Mouse (Mus musculus) kidney, postnatal 0 days (tissue): ENCODE measurements around the gene Ptpn12. TPM values are rescaled to one million over a fixed set of nuclear protein-coding genes. Genes with fewer than 3 reads are reported as not detected.
A peak's percentile ranks its signal among the peaks of the same experiment; 100 is the strongest.

ENCODE experiments used
- ATAC-seq: fragments of 200-750 bp; cut with Nextera tagmentation; replicated peaks from 2 replicates; pipeline ENCODE4 v1.8.0; 2017; ENCODE audit warnings: low read depth, moderate number of reproducible peaks, moderate TSS enrichment, moderate library complexity; ENCODE audit not compliant: low FRiP score
- DNase-seq: peaks from one replicate; pipeline ENCODE4 v3.0.0-alpha.2; 2016; ENCODE audit warnings: low spot score
- H3K27ac ChIP-seq: fragments of 300-500 bp; sonication (generic); 2 replicates; pipeline ENCODE4 v1.5.1; 2014; ENCODE audit warnings: mild to moderate bottlenecking
- H3K27me3 ChIP-seq: fragments of 300-500 bp; sonication (generic); 2 replicates; pipeline ENCODE4 v1.6.1; 2014; ENCODE audit warnings: low read length, mixed read lengths; ENCODE audit not compliant: insufficient read depth
- H3K36me3 ChIP-seq: fragments of 300-500 bp; sonication (generic); 2 replicates; pipeline ENCODE4 v1.6.1; 2014; ENCODE audit warnings: low read length, mixed read lengths; ENCODE audit not compliant: insufficient read depth
- H3K4me1 ChIP-seq: fragments of 300-500 bp; sonication (generic); replicated peaks from 2 replicates; pipeline ENCODE4 v1.6.1; 2014; ENCODE audit warnings: antibody characterized with exemption, low read length, mixed read lengths; ENCODE audit not compliant: insufficient read depth
- H3K4me2 ChIP-seq: fragments of 300-500 bp; sonication (generic); 2 replicates; pipeline ENCODE4 v1.6.1; 2014; ENCODE audit warnings: mild to moderate bottlenecking, low read length, moderate library complexity, mixed read lengths
- H3K4me3 ChIP-seq: fragments of 300-500 bp; sonication (generic); replicated peaks from 2 replicates; pipeline ENCODE4 v1.5.1; 2014; ENCODE audit warnings: low read depth, low read length
- H3K9ac ChIP-seq: fragments of 300-500 bp; sonication (generic); 2 replicates; pipeline ENCODE4 v1.6.1; 2014; ENCODE audit warnings: low read depth, low read length
- H3K9me3 ChIP-seq: fragments of 300-500 bp; sonication (generic); replicated peaks from 2 replicates; pipeline ENCODE4 v1.6.1; 2016; ENCODE audit warnings: low read length, inconsistent platforms, mixed read lengths
- CTCF ChIP-seq: IDR thresholded peaks from 2 replicates; pipeline ENCODE4 v1.5.1; 2016; ENCODE audit warnings: antibody characterized with exemption, low read depth, mild to moderate bottlenecking, moderate library complexity
- WGBS: fragments of 180-500 bp; shearing (Covaris S2); extraction: QIAGEN DNeasy Blood & Tissue Kit; methylation state at CpG from one replicate; pipeline ENCODE4 v1.1.7; 2014; 5-methylcytosine and 5-hydroxymethylcytosine counted together
- polyA plus RNA-seq: library from polyadenylated mRNA; unstranded; fragments of >200 nt; fragmentation: Nextera tagmentation; extraction: Ambion mirVana; gene quantifications from 2 replicates; pipeline ENCODE4 v1.2.1, GENCODE M21; 2015

Ptpn12 gene
- polyA plus RNA-seq: 21.3 and 23.3 TPM in 2 replicates

GRCm38 (mm10) chr5:21055820-21056531 lies at the start of gene Ptpn12:
Gene Ptpn12 (minus strand): TSS chr5:21055911.
- H3K9ac ChIP-seq: peak within 1 kb of the TSS; percentile 97
- no peaks in the 10 kb centered on the region for H3K27me3 ChIP-seq
- peak; percentile 42 for TF ChIP-seq CTCF
- no peaks in the 10 kb centered on the region for H3K9me3 ChIP-seq
- H3K4me1 ChIP-seq: no peaks in the 10 kb centered on the region
- H3K36me3 ChIP-seq: no peaks in the 10 kb centered on the region
- H3K4me2 ChIP-seq: peak within 1 kb of the TSS; percentile 72
- ATAC-seq (peak; percentile 97), DNase-seq (peak; percentile 98)
- WGBS: under 1% methylated on average over 64 of the region's 73 CpGs
- peak within 1 kb of the TSS; percentile 99 for H3K27ac ChIP-seq
- H3K4me3 ChIP-seq: peak within 1 kb of the TSS; percentile 96

GRCm38 (mm10) chr5:21091179-21091578 lies 35.5 kb upstream of the Ptpn12 start:
- no peaks in the 10 kb centered on the region for H3K9me3 ChIP-seq
- H3K36me3 ChIP-seq: no peaks in the 10 kb centered on the region
- TF ChIP-seq CTCF: no peak
- H3K4me3 ChIP-seq: no peak overlapping the region
- H3K27ac ChIP-seq: no peak overlapping the region
- H3K9ac ChIP-seq: no peak overlapping the region
- ATAC-seq (no peak), DNase-seq (no peak)
- H3K4me1 ChIP-seq: no peaks in the 10 kb centered on the region
- 84% methylated on average over 6 of the region's 6 CpGs for WGBS
- no peaks in the 10 kb centered on the region for H3K27me3 ChIP-seq
- H3K4me2 ChIP-seq: no peak overlapping the region

GRCm38 (mm10) chr5:21057217-21057616 lies 1.5 kb upstream of the Ptpn12 start:
- no peak for ATAC-seq
- 0 out of 2 replicates have a peak overlapping the region, but pooled peaks have one; percentile 72 for H3K4me2 ChIP-seq
- H3K4me3 ChIP-seq: no peak overlapping the region
- no peaks in the 10 kb centered on the region for H3K36me3 ChIP-seq
- no peaks in the 10 kb centered on the region for H3K4me1 ChIP-seq
- no peak for TF ChIP-seq CTCF
- no peak for DNase-seq
- H3K27ac ChIP-seq: no peak overlapping the region
- H3K9ac ChIP-seq: no peak overlapping the region
- H3K9me3 ChIP-seq: no peaks in the 10 kb centered on the region
- H3K27me3 ChIP-seq: no peaks in the 10 kb centered on the region
- 81% methylated on average over 2 of the region's 2 CpGs for WGBS

GRCm38 (mm10) chr5:21056595-21056994 lies 884 bp upstream of the Ptpn12 start:
- Histone ChIP-seq H3K4me1 (no peaks in the 10 kb centered on the region), H3K9me3 (no peaks in the 10 kb centered on the region), H3K4me3 (peak overlapping the region; percentile 96), H3K27me3 (no peaks in the 10 kb centered on the region), H3K9ac (peak overlapping the region; percentile 97), H3K36me3 (no peaks in the 10 kb centered on the region), H3K4me2 (peak overlapping the region; percentile 72), H3K27ac (peak overlapping the region; percentile 99)
- no peak for ATAC-seq
- 3% methylated on average over 8 of the region's 8 CpGs for WGBS
- DNase-seq: no peak
- TF ChIP-seq CTCF: no peak

GRCm38 (mm10) chr5:21055071-21055819 lies 466 bp downstream of the Ptpn12 start:
- Histone ChIP-seq H3K36me3 (no peaks in the 10 kb centered on the region), H3K27ac (peak overlapping the region; percentile 99), H3K9ac (peak overlapping the region; percentile 97), H3K4me2 (peak overlapping the region; percentile 72), H3K4me1 (no peaks in the 10 kb centered on the region), H3K4me3 (peak overlapping the region; percentile 96), H3K27me3 (no peaks in the 10 kb centered on the region), H3K9me3 (no peaks in the 10 kb centered on the region)
- ATAC-seq: peak; percentile 42
- under 1% methylated on average over 58 of the region's 84 CpGs for WGBS
- peak; percentile 65 for DNase-seq
- TF ChIP-seq CTCF: no peak

GRCm38 (mm10) chr5:21054472-21055070 lies 1.1 kb downstream of the Ptpn12 start:
- no peaks in the 10 kb centered on the region for H3K4me1 ChIP-seq
- H3K4me2 ChIP-seq: peak overlapping the region; percentile 72
- peak overlapping the region; percentile 96 for H3K4me3 ChIP-seq
- peak overlapping the region; percentile 99 for H3K27ac ChIP-seq
- H3K36me3 ChIP-seq: no peaks in the 10 kb centered on the region
- H3K27me3 ChIP-seq: no peaks in the 10 kb centered on the region
- ATAC-seq (peak; percentile 4; the same call in 1 of the 2 replicates), DNase-seq (peak; percentile 92)
- no peak for TF ChIP-seq CTCF
- under 1% methylated on average over 20 of the region's 20 CpGs for WGBS
- no peaks in the 10 kb centered on the region for H3K9me3 ChIP-seq
- peak overlapping the region; percentile 97 for H3K9ac ChIP-seq
